Mouse (Mus musculus) cerebellum, postnatal 14 days (tissue): Measurements from ENCODE around the gene Bag6.
"Not testable (repeated sequence)": the region's sequence is repeated elsewhere in the genome, so short reads cannot be mapped to it uniquely, and the experiment has no call there.

ENCODE experiments used
- DNase-seq, 2 experiments: peaks; one replicate each; pipeline ENCODE4 v3.0.0; 2021; ENCODE audit warnings: mixed read lengths in 2 of 2

The Bag6 gene

DNA sequence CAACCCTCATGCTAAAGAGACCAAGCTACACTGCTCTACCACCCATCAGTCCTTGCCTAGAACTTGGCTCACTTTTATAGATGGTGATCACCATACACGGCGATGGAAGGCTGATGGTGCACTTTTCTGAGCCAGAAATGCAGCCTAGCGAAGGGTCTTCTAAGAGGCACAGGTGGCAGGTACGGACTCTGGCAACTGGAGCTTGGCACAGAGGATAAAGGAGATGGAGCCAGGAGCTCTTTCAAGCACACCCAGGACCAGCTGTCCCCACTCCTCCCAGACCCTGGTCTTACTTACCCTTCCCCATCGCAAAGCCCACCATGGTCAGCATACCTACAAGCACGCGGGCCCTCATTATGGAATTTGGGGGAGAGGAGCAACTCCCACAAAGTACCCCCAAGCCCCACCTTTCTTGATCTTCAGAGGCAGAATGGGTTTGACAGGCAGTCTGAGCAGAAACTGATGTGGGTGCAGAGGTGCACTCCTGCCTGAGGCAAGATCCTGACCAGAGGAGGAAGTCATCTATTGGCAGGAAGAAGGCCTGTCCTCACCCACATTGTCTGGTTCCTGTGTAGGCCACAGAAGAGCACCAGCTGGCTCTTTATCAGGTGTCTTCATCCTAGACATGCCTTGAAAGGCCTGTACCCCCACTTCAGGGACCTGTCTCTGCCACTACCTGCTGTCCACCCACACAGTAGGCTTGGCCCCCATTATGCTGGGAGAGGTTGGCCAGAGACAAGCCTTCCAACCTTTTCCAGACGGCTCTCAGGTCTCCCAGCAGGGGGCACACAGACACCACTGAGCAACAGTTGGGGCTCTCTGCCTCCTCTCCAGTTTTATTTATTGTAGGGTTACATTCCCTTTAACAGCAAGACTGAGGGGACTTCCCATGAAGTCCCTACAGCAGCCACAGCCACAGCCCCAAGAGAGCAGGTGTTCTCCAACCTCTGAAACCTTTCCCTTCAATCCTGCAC is 19.6 kb upstream of the Bag6 start, which contains the start of gene Ly6g5b:
Ly6g5b (minus strand) TSS at position 383 of the 974 bp plus-strand sequence.
- peak; percentile 60 to 64 for DNase-seq

DNA sequence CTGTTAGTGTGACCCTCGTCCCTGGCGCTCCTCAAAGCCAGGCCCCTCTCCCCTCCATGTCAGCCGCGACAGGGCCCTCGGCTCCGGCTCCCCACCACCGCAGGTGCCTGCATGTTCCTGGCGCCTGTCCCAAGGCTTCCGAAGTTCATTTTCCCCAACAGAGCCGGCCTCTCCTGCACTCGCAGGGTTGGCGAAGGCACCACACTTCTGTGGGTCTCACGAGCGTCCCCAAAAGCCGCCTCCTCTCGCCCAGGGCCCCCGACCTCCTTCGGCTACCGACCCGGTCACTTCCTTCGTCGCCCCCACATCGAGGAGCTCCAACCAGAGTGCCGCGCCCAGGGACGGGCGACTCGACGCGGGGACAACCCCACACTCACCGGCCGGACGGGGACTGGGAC is 14.2 kb upstream of the Bag6 start:
- DNase-seq, result peak; percentile 72 to 76

GRCm38 (mm10) chr17:35121143-35121799 is 13.7 kb upstream of the Bag6 start, which contains the start of gene Gpank1:
Gene Gpank1, plus strand, starts transcription at chr17:35121455.
- peak; percentile 99 for DNase-seq

- DNase-seq, result peak; percentile 81 to 82
Measured at GRCm38 (mm10) chr17:35121871-35122303, 13.1 kb upstream of the Bag6 start, which contains the start of gene Csnk2b. Gene Csnk2b, minus strand, starts transcription at chr17:35122053.

DNA sequence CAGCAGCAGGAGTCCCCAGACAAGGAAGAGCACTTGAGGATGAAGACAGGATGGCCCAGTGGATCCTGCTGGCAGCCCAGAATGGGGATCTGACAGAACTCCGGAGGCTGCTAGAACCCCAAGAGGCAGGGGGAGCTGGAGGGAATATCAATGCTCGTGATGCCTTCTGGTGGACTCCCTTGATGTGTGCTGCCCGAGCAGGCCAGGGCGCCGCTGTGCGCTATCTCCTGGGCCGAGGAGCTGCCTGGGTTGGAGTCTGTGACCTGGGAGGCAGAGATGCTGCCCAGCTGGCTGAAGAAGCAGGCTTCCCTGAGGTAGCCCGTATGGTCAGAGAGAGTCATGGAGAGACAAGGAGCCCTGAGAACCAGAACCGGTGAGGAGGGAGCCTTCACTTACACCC is 11.7 kb upstream of the Bag6 start:
- DNase-seq, result not testable (repeated sequence)

DNA sequence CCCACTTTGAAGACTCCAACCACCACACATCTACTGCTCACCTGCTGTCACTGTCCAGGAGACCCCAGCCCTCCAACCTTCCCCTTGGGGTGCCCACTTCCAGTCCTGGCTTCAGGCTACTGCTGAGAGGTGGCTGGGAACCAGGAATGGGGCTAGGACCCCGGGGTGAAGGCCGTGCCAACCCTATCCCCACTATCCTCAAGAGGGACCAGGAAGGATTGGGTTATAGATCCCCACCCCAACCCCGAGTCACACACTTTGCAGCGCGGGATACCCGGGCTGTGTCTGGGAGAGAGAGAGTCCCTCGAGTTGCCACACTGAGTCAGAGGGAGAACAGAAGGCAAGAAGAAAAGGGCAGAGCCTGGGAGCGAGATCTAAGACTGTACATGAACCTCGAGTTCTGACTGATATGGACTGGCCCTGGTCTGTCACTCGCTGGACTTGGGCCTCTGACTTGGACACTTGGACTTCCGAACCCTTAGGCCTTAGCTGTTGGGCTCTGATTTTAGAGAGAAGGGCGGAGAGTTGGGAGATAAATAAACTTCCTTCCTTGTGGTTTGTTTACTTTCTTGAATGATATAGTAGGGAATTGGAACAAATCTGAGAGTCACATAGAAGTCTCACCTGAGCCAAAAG is 10.6 kb upstream of the Bag6 start:
- not testable (repeated sequence) for DNase-seq

DNA sequence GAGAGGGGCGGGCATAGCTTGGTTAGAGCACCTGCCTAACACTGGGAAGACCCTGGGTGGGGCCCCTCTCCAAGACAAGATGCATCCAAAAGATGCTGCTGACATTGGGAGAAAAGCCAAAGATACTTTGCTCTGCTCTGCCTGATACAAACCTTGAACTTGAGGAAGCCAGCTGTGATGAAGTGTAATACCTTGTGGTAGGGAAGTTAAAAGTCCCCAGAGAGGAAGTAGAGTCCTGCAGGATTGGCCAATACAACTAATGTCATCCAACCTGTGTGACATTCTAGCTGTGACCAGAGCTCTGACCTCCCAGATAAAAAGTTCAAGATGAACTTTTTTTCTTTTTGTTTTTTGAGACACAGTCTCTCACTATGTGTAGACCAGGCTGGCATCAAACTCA is 9.9 kb upstream of the Bag6 start:
- no peak for DNase-seq

DNA sequence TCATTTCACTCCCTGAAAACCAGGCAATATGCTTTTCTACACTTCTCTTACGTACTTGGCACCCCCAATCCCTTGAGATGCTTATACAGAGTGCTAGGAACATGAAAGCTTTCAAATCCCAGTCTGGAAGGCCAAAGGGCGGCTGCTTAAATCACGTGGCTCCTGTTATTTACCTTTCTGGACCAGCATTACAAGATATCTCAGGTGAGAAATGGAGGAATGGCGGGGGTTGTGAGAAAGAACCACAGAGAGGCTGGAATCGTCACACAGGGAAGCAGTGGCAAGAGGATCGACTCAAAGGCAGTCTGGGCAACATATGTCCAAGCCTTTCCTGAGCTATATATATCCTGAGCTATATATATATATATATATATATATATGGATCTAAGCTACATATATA is 9.4 kb upstream of the Bag6 start:
- DNase-seq, result no peak

GRCm38 (mm10) chr17:35126206-35126611 is 8.8 kb upstream of the Bag6 start, which contains the start of gene D17H6S53E:
Gene D17H6S53E, plus strand, starts transcription at chr17:35126373.
- peak; percentile 72 to 79 for DNase-seq

DNA sequence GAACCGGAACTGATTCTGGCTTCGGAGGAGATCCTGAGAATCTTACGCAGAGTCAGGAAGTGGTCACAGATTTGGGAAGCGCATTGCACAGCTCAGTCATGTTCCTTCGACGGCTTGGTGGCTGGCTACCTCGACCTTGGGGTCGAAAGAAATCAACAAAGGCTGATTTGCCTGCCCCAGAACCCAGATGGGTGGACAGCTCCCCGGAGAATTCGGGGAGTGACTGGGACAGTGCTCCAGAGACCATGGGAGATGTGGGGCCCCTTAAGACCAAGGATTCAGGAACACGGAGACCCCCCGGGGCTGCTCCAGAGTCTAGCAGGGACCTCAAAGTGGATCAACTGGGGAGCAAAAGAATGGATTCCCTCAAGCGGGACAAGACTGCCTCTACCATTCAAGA is 8.0 kb upstream of the Bag6 start:
- no peak for DNase-seq

DNA sequence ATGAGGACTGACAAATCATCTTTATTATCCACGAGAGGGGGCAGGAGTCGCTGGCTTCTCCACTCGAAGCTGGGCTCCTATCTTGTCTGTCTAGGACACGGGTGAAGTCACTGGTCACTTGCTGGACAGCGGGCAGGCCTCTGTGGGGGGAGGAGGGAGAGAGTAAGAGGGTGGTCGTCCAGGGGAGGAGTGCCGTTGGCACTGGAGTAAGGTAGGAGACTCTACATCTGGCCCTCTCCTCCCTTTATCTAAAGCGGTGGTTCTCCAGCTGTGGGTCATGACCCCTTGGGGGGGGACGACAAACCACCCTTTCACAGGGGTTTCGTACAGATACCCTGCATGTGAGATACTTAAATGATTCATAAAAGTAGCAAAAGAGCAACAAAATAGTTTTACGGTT is 6.0 kb upstream of the Bag6 start:
- no peak for DNase-seq

DNA sequence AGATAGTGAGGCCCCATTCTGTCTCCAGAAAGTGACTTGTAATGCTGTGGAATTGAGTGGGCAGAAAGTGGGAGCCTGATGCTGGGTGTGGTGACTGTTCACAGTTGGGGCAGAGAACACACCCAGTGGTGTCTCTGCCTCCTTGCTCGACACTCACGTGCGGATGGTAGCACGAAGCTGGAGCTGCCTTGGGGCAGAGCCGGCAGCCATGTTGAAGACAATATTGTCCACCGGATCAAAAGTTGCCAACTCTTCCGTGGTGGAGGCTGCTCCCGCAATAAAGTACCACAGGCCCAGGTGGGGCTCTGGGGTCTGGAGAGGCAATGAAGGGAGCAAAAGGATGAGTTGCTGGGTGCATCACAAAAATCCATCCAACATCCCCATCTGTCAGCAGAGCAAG is 3.9 kb upstream of the Bag6 start:
- no peak for DNase-seq

GRCm38 (mm10) chr17:35131500-35132173 is 3.3 kb upstream of the Bag6 start, which contains the start of gene Apom:
Gene Apom, minus strand, starts transcription at chr17:35132050.
- no peak for DNase-seq

DNA sequence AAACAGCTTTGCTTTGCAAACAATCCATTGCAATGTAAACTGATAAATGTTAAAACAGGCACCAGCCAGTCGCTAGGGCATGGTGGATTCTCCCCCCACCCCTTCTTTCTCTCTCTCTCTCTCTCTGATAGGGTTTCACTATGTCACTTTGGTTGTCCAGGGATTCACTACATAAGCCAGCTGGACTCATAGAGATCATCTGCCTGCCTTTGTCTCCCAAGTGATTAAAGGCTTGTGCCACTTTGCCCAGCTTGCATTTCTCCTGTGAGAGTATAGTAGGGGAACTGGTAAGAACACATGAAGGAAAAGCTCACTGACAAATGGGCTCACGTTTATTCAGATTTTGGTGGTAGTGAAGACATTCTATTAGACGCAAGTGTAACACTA is 2.8 kb upstream of the Bag6 start:
- no peak for DNase-seq

- DNase-seq, result no peak
Measured at GRCm38 (mm10) chr17:35133517-35133916, 1.5 kb upstream of the Bag6 start.

GRCm38 (mm10) chr17:35135591-35136320 is 778 bp downstream of the Bag6 start:
- no peak for DNase-seq

DNA sequence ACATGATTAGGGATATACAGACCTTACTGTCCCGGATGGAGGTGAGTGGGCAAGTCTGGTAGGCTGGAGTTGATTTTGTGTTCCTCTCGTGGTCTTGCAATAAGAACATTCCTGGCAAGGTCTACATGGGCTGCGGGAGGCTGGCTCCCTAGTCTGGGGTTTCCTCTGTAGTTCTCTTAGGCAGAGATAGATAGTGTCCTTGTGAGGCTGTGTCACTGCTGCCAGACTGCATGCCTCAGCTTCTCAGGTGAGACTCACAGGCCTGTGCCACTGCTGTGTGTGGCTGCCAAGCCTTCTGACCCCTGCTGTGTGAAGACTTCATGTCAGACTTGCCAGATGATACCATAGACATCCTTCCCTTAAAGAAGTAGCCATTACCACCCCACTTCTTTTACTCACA is 4.3 kb downstream of the Bag6 start:
- DNase-seq, result no peak

- no peak for DNase-seq
Measured at GRCm38 (mm10) chr17:35140490-35140996, 5.6 kb downstream of the Bag6 start.

DNA sequence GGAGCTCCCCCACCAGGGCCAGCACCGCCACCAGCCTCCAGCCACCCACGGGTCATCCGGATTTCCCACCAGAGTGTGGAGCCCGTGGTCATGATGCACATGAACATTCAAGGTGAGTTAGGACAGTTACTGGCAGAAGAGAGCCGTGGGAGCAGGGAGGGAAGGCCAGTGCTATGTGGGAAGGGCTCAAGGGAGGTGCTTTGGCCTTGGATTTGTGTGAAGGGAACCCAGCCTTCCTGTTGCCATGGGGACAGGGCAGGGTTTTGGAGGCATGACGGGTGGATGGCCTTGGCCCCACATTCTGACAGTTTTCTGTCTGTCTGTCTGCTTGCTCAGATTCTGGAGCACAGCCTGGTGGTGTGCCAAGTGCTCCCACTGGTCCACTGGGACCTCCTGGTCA is 7.0 kb downstream of the Bag6 start:
- DNase-seq, result no peak

- no peak for DNase-seq
Measured at GRCm38 (mm10) chr17:35146139-35146538, 11.2 kb downstream of the Bag6 start.

DNA sequence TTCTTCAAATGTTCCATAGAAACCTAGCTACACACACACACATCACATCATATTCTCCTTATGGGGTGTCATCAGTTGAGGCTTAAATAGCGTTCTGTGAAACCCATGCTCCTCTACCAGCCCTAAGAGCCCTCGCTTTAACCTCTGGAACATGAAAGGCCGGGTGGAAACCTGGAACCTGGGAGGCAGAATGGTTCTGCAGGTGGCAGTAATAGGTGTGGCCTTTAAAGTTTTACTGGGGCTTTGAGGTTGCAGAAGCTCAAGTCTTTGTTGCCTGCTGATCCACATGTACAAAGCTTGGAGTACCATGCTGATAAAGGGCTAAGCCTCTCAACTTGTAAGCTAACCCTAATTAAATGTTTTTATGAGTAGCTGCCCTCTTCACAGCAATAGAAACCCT is 12.4 kb downstream of the Bag6 start:
- DNase-seq, result no peak
